Mouse (Mus musculus) adrenal gland, adult 10 weeks (tissue): ENCODE data around the gene Pcolce2. TPM values are rescaled to one million over a fixed set of nuclear protein-coding genes. Genes with fewer than 3 reads are reported as not detected.

ENCODE experiments used
- polyA plus RNA-seq: library from polyadenylated mRNA; stranded (reverse); fragments of 350-450 nt; fragmentation: Illumina TruSeq; extraction: RNeasy Lipid Tissue Mini Kit (QIAGEN cat#74804); gene quantifications from one replicate; pipeline ENCODE4 v1.2.3, GENCODE M21; 2014; ENCODE audit warnings: low read depth, low replicate concordance

The Pcolce2 gene
- 1.6 TPM for polyA plus RNA-seq

DNA sequence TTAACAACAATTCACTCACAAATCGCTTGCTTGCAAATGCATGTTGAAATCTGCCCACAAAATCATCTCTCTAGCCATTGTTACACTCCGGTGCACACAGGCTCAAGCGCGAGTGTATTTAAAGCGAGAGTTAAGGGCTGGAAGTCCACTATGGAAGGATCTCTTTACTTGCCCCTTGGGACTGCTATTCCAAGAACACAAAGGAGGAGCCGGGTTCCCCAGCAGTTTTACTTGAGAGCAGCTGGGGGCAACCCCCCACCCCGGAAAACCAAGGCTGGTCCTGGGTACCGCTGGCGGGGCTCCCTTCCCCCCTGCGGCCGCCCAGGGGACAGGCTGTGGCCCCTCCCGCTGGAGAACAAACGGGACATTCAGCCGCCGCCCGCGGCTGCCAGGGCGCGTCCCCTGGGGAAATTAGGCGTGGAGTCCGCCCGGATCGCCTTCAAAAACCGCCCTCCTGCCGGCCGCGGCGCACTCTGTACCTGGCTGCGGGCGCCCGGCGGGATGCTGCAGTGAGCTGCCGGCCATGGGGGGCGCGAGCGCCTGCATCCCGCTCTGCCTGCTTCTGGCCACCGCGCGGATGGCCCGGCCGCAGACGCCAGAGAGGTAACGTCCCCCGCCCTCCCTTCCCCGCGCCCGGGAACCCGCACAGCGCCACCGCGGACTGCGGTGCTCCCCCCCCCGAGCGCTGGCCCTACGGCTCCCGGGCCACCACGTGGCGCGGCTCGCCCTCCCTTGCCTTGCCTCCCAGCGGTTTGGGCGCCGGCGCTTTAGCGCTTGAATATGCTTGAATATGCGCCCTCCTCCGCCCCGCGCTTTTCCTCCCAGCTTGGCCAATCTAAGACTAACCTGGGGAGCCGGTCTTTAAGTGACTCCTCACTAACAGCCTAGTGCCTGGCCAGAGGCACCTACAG is at the start of gene Pcolce2:
TSS of gene Pcolce2 (plus strand) at position 331 of the 911 bp plus-strand sequence.

Other genes starting within 250 kb of the Pcolce2 start
- 24.3 TPM for gene Chst2, start 230.9 kb upstream of the Pcolce2 start, polyA plus RNA-seq
- gene U2surp, start 125.6 kb upstream of the Pcolce2 start, polyA plus RNA-seq = 143 TPM
- 9.4 TPM for gene Paqr9, start 77.9 kb upstream of the Pcolce2 start, polyA plus RNA-seq
- gene Trpc1, start 112.8 kb downstream of the Pcolce2 start, polyA plus RNA-seq = 6.5 TPM
- gene Pls1, start 207.7 kb downstream of the Pcolce2 start, polyA plus RNA-seq = 0.87 TPM
- 36.7 TPM for gene Atr, start 220.0 kb downstream of the Pcolce2 start, polyA plus RNA-seq